Mouse (Mus musculus) lung, postnatal 0 days (tissue): ENCODE results near the gene Suclg2. TPM values are rescaled to one million over a fixed set of nuclear protein-coding genes. Genes with fewer than 3 reads are reported as not detected.
A peak's percentile ranks its signal among the peaks of the same experiment; 100 is the strongest.

Source experiments
- ATAC-seq: fragments of 200-750 bp; cut with Nextera tagmentation; 2 replicates; pipeline ENCODE4 v1.8.0; 2017; ENCODE audit warnings: moderate library complexity
- DNase-seq: peaks from one replicate; pipeline ENCODE4 v3.0.0-alpha.2; 2016; ENCODE audit warnings: low spot score
- H3K27ac ChIP-seq: fragments of 300-500 bp; sonication (generic); 2 replicates; pipeline ENCODE4 v1.5.1; 2014; ENCODE audit warnings: antibody characterized with exemption, mild to moderate bottlenecking, low read length, mixed read lengths
- H3K27me3 ChIP-seq: fragments of 300-500 bp; sonication (generic); replicated peaks from 2 replicates; pipeline ENCODE4 v1.6.1; 2014; ENCODE audit warnings: low read length, mixed read lengths; ENCODE audit not compliant: insufficient read depth
- H3K36me3 ChIP-seq: fragments of 300-500 bp; sonication (generic); 2 replicates; pipeline ENCODE4 v1.6.1; 2014; ENCODE audit warnings: low read length, mixed read lengths; ENCODE audit not compliant: insufficient read depth
- H3K4me1 ChIP-seq: fragments of 300-500 bp; sonication (generic); 2 replicates; pipeline ENCODE4 v1.6.1; 2014; ENCODE audit warnings: antibody characterized with exemption, low read depth, low read length, mixed read lengths; ENCODE audit not compliant: insufficient read depth
- H3K4me2 ChIP-seq: fragments of 300-500 bp; sonication (generic); replicated peaks from 2 replicates; pipeline ENCODE4 v1.6.1; 2014; ENCODE audit warnings: low read depth, mild to moderate bottlenecking, low read length, moderate library complexity, mixed read lengths
- H3K4me3 ChIP-seq: fragments of 300-500 bp; sonication (generic); 2 replicates; pipeline ENCODE4 v1.5.1; 2014; ENCODE audit warnings: low read depth, low read length
- H3K9ac ChIP-seq: fragments of 300-500 bp; sonication (generic); replicated peaks from 2 replicates; pipeline ENCODE4 v1.6.1; 2014; ENCODE audit warnings: low read depth, mild to moderate bottlenecking
- H3K9me3 ChIP-seq: fragments of 300-500 bp; sonication (generic); 2 replicates; pipeline ENCODE4 v1.6.1; 2016; ENCODE audit warnings: low read length, mixed read lengths
- CTCF ChIP-seq: IDR thresholded peaks from 2 replicates; pipeline ENCODE4 v1.5.1; 2016; ENCODE audit warnings: antibody characterized with exemption, mild to moderate bottlenecking
- EP300 ChIP-seq: IDR thresholded peaks from 2 replicates; pipeline ENCODE4 v1.6.1; 2016; ENCODE audit warnings: antibody characterized with exemption, mild to moderate bottlenecking, control low read depth
- WGBS: fragments of 180-500 bp; shearing (Covaris S2); extraction: QIAGEN DNeasy Blood & Tissue Kit; methylation state at CpG from one replicate; pipeline ENCODE4 v1.1.7; 2014; 5-methylcytosine and 5-hydroxymethylcytosine counted together
- polyA plus RNA-seq: library from polyadenylated mRNA; unstranded; fragments of >200 nt; fragmentation: Nextera tagmentation; extraction: Ambion mirVana; gene quantifications from 2 replicates; pipeline ENCODE4 v1.2.1, GENCODE M21; 2015

Gene Suclg2
- polyA plus RNA-seq, 1 experiment from 2014 or later: 37.4 TPM

- WGBS: 44% methylated on average over 2 of the region's 2 CpGs
- DNase-seq: peak; percentile 69
- TF ChIP-seq CTCF: no peak
These were observed 96.8 kb downstream of the Suclg2 start for GRCm38 (mm10) chr6:95621821-95622220.

GRCm38 (mm10) chr6:95620804-95621203, 97.8 kb downstream of the Suclg2 start:
- Histone ChIP-seq H3K36me3 (no peaks in the 10 kb centered on the region), H3K4me1 (peaks cover 5% of the 10 kb centered on the region), H3K27me3 (no peaks in the 10 kb centered on the region), H3K9ac (no peak overlapping the region), H3K4me3 (no peak overlapping the region), H3K9me3 (no peaks in the 10 kb centered on the region), H3K4me2 (no peak overlapping the region), H3K27ac (no peak overlapping the region)
- TF ChIP-seq EP300 (no peak), CTCF (no peak)
- 76% methylated on average over 4 of the region's 4 CpGs for WGBS
- DNase-seq (no peak), ATAC-seq (no peak)

More at GRCm38 (mm10) chr6:95621821-95622220, 96.8 kb downstream of the Suclg2 start:
- Histone ChIP-seq H3K9me3 (no peaks in the 10 kb centered on the region), H3K4me3 (no peak overlapping the region), H3K27ac (no peak overlapping the region), H3K27me3 (no peaks in the 10 kb centered on the region), H3K9ac (no peak overlapping the region), H3K4me1 (peaks cover 5% of the 10 kb centered on the region), H3K4me2 (no peak overlapping the region), H3K36me3 (no peaks in the 10 kb centered on the region)
- peak; percentile 75 for ATAC-seq

- Histone ChIP-seq H3K4me3 (no peak overlapping the region), H3K4me1 (peaks cover 5% of the 10 kb centered on the region), H3K27me3 (no peaks in the 10 kb centered on the region), H3K36me3 (no peaks in the 10 kb centered on the region), H3K9me3 (no peaks in the 10 kb centered on the region), H3K27ac (no peak overlapping the region), H3K4me2 (no peak overlapping the region), H3K9ac (no peak overlapping the region)
- DNase-seq: no peak
- no peak for ATAC-seq
- TF ChIP-seq CTCF: no peak
- no peak for TF ChIP-seq EP300
These were observed 98.8 kb downstream of the Suclg2 start for GRCm38 (mm10) chr6:95619817-95620216.

- no peak overlapping the region for H3K27ac ChIP-seq
- ATAC-seq: no peak
- DNase-seq: no peak
- no peaks in the 10 kb centered on the region for H3K9me3 ChIP-seq
- TF ChIP-seq EP300: no peak
- no peak for TF ChIP-seq CTCF
- no peak overlapping the region for H3K4me3 ChIP-seq
- H3K9ac ChIP-seq: no peak overlapping the region
- H3K27me3 ChIP-seq: no peaks in the 10 kb centered on the region
- no peak overlapping the region for H3K4me2 ChIP-seq
- 89% methylated on average over 4 of the region's 4 CpGs for WGBS
- no peaks in the 10 kb centered on the region for H3K36me3 ChIP-seq
- peaks cover 5% of the 10 kb centered on the region for H3K4me1 ChIP-seq
These were observed 100.2 kb downstream of the Suclg2 start for GRCm38 (mm10) chr6:95618434-95618833.

- Histone ChIP-seq H3K36me3 (no peaks in the 10 kb centered on the region; the same call in 1 of the 2 replicates), H3K9ac (no peak overlapping the region), H3K4me3 (no peak overlapping the region), H3K9me3 (no peaks in the 10 kb centered on the region), H3K27me3 (no peaks in the 10 kb centered on the region), H3K27ac (no peak overlapping the region), H3K4me2 (no peak overlapping the region), H3K4me1 (no peaks in the 10 kb centered on the region)
- TF ChIP-seq CTCF: no peak
- no peak for TF ChIP-seq EP300
- ATAC-seq (no peak), DNase-seq (no peak)
- 69% methylated on average over 3 of the region's 3 CpGs for whole genome bisulfite sequencing
These were observed 105.4 kb downstream of the Suclg2 start for GRCm38 (mm10) chr6:95613228-95613627.

- Histone ChIP-seq H3K9ac (no peak overlapping the region), H3K4me3 (no peak overlapping the region), H3K27me3 (no peaks in the 10 kb centered on the region), H3K4me2 (no peak overlapping the region), H3K27ac (no peak overlapping the region), H3K9me3 (no peaks in the 10 kb centered on the region), H3K4me1 (no peaks in the 10 kb centered on the region), H3K36me3 (no peaks in the 10 kb centered on the region; the same call in 1 of the 2 replicates)
- 75% methylated on average over 3 of the region's 3 CpGs for WGBS
- TF ChIP-seq CTCF (no peak), EP300 (no peak)
- ATAC-seq (no peak), DNase-seq (no peak)
These were observed 106.1 kb downstream of the Suclg2 start for GRCm38 (mm10) chr6:95612412-95613022.

GRCm38 (mm10) chr6:95611059-95611458, 107.5 kb downstream of the Suclg2 start:
- 63% methylated on average over 3 of the region's 3 CpGs for WGBS
- Histone ChIP-seq H3K27ac (no peak overlapping the region), H3K36me3 (no peaks in the 10 kb centered on the region; the same call in 1 of the 2 replicates), H3K9me3 (no peaks in the 10 kb centered on the region), H3K4me3 (no peak overlapping the region), H3K4me1 (no peaks in the 10 kb centered on the region), H3K4me2 (no peak overlapping the region), H3K9ac (no peak overlapping the region), H3K27me3 (no peaks in the 10 kb centered on the region)
- DNase-seq (no peak), ATAC-seq (no peak)
- TF ChIP-seq CTCF (no peak), EP300 (no peak)
